Mouse (Mus musculus) MEL (cell line): Measurements from ENCODE around the gene Cntn4. TPM values are rescaled to one million over a fixed set of nuclear protein-coding genes. Genes with fewer than 3 reads are reported as not detected.

Source experiments
- DNase-seq: peaks from one replicate; pipeline ENCODE4 v3.0.0; 2011; ENCODE audit warnings: low read depth, low spot score
- H3K27ac ChIP-seq: 2 replicates; pipeline ENCODE4 v1.5.1; 2012; ENCODE audit warnings: low read depth, mild to moderate bottlenecking, control low read depth, low read length, moderate library complexity; ENCODE audit not compliant: control insufficient read depth
- H3K27me3 ChIP-seq, 2 experiments: fragments of 150-350 bp in 1 of 2; sonication (generic) in 1 of 2; 2 replicates each; pipeline ENCODE4 v1.6.1; 2012; ENCODE audit warnings: low read length in 2 of 2, mild to moderate bottlenecking in 2 of 2, improper control_type of control experiment in 1 of 2, moderate library complexity in 1 of 2; ENCODE audit not compliant: insufficient read depth in 2 of 2, control insufficient read depth in 1 of 2
- H3K36me3 ChIP-seq, 2 experiments: 2 replicates each; pipeline ENCODE4 v1.6.1; 2012 to 2014; ENCODE audit warnings: low read length in 2 of 2, improper control_type of control experiment in 1 of 2, inconsistent platforms in 1 of 2, mild to moderate bottlenecking in 1 of 2; ENCODE audit not compliant: insufficient read depth in 2 of 2, control insufficient read depth in 1 of 2
- H3K4me1 ChIP-seq, 2 experiments: fragments of 150-350 bp in 1 of 2; sonication (generic) in 1 of 2; 2 replicates each; pipeline ENCODE4 v1.6.1; 2012; ENCODE audit warnings: low read length in 2 of 2, improper control_type of control experiment in 1 of 2, mild to moderate bottlenecking in 1 of 2; ENCODE audit not compliant: insufficient read depth in 2 of 2, control insufficient read depth in 1 of 2
- H3K4me3 ChIP-seq, 2 experiments: fragments of 150-350 bp in 1 of 2; sonication (generic) in 1 of 2; 2 replicates each; pipeline ENCODE4 v1.5.1; 2012; ENCODE audit warnings: low read depth in 2 of 2, low read length in 2 of 2, mild to moderate bottlenecking in 2 of 2, moderate library complexity in 2 of 2, control low read depth in 1 of 2, improper control_type of control experiment in 1 of 2; ENCODE audit not compliant: control insufficient read depth in 1 of 2, insufficient read depth in 1 of 2
- H3K79me2 ChIP-seq: 2 replicates; pipeline ENCODE4 v1.6.1; 2012; ENCODE audit warnings: mild to moderate bottlenecking, low read length, moderate library complexity; ENCODE audit not compliant: control insufficient read depth, poor library complexity, insufficient read depth
- H3K9ac ChIP-seq: 2 replicates; pipeline ENCODE4 v1.6.1; 2012; ENCODE audit warnings: low read depth, mild to moderate bottlenecking, control low read depth, low read length, moderate library complexity; ENCODE audit not compliant: control insufficient read depth, poor library complexity, severe bottlenecking
- H3K9me3 ChIP-seq: fragments of 150-350 bp; sonication (generic); replicated peaks from 2 replicates; pipeline ENCODE4 v1.6.1; 2012; ENCODE audit warnings: mild to moderate bottlenecking, low read length, improper control_type of control experiment, moderate library complexity; ENCODE audit not compliant: insufficient read depth
- BHLHE40 ChIP-seq: IDR thresholded peaks from 2 replicates; pipeline ENCODE4 v1.6.1; 2012; ENCODE audit warnings: low read depth, mild to moderate bottlenecking, inconsistent platforms, low read length, improper control_type of control experiment, borderline replicate concordance
- CHD2 ChIP-seq: IDR thresholded peaks from 2 replicates; pipeline ENCODE4 v1.6.1; 2011; ENCODE audit warnings: low read length, improper control_type of control experiment
- E2F4 ChIP-seq: IDR thresholded peaks from 2 replicates; pipeline ENCODE4 v1.6.1; 2011; ENCODE audit warnings: low read depth, low read length, improper control_type of control experiment, borderline replicate concordance
- GATA1 ChIP-seq: IDR thresholded peaks from 2 replicates; pipeline ENCODE4 v1.6.1; 2011; ENCODE audit warnings: low read depth, low read length, improper control_type of control experiment
- HCFC1 ChIP-seq: IDR thresholded peaks from 2 replicates; pipeline ENCODE4 v1.6.1; 2012; ENCODE audit warnings: low read depth, mild to moderate bottlenecking, inconsistent platforms, low read length, improper control_type of control experiment, moderate library complexity
- JUND ChIP-seq: IDR thresholded peaks from 2 replicates; pipeline ENCODE4 v1.6.1; 2011; ENCODE audit warnings: low read depth, mild to moderate bottlenecking, improper control_type of control experiment, low read length
- MAFK ChIP-seq: IDR thresholded peaks from 2 replicates; pipeline ENCODE4 v1.6.1; 2011; ENCODE audit warnings: low read depth, mild to moderate bottlenecking, low read length, improper control_type of control experiment, borderline replicate concordance
- MYB ChIP-seq: IDR thresholded peaks from 2 replicates; pipeline ENCODE4 v1.6.1; 2011; ENCODE audit warnings: mild to moderate bottlenecking, low read depth, low read length, improper control_type of control experiment
- MYC ChIP-seq: IDR thresholded peaks from 2 replicates; pipeline ENCODE4 v1.6.1; 2011; ENCODE audit warnings: low read depth, mild to moderate bottlenecking, low read length, improper control_type of control experiment, moderate library complexity
- NELFE ChIP-seq: IDR thresholded peaks from 2 replicates; pipeline ENCODE4 v1.6.1; 2011; ENCODE audit warnings: low read depth, low read length, improper control_type of control experiment
- POLR2A ChIP-seq, 2 experiments: IDR thresholded peaks; 2 replicates each; pipeline ENCODE4 v1.6.1; 2011 to 2012; ENCODE audit warnings: low read length in 2 of 2, mild to moderate bottlenecking in 2 of 2, control low read depth in 1 of 2, improper control_type of control experiment in 1 of 2, low read depth in 1 of 2, moderate library complexity in 1 of 2; ENCODE audit not compliant: control insufficient read depth in 1 of 2, insufficient read depth in 1 of 2, poor library complexity in 1 of 2
- POLR2AphosphoS2 ChIP-seq: IDR thresholded peaks from 2 replicates; pipeline ENCODE4 v1.6.1; 2011; ENCODE audit warnings: low read length, improper control_type of control experiment
- RCOR1 ChIP-seq: IDR thresholded peaks from 2 replicates; pipeline ENCODE4 v1.6.1; 2012; ENCODE audit warnings: low read depth, mild to moderate bottlenecking, inconsistent platforms, low read length, improper control_type of control experiment
- SIN3A ChIP-seq: IDR thresholded peaks from 2 replicates; pipeline ENCODE4 v1.6.1; 2012; ENCODE audit warnings: low read length, improper control_type of control experiment, inconsistent platforms
- SMC3 ChIP-seq: IDR thresholded peaks from 2 replicates; pipeline ENCODE4 v1.6.1; 2011; ENCODE audit warnings: low read depth, low read length, improper control_type of control experiment
- TAL1 ChIP-seq: IDR thresholded peaks from 2 replicates; pipeline ENCODE4 v1.6.1; 2012; ENCODE audit warnings: mild to moderate bottlenecking, inconsistent platforms, low read length, moderate library complexity, mixed read lengths
- TBP ChIP-seq: IDR thresholded peaks from 2 replicates; pipeline ENCODE4 v1.8.0; 2011; ENCODE audit warnings: low read depth, low read length, improper control_type of control experiment
- TCF12 ChIP-seq: IDR thresholded peaks from 2 replicates; pipeline ENCODE4 v1.6.1; 2014; ENCODE audit warnings: low read depth, mild to moderate bottlenecking, inconsistent platforms, low read length, improper control_type of control experiment, moderate library complexity
- UBTF ChIP-seq: IDR thresholded peaks from 2 replicates; pipeline ENCODE4 v1.6.1; 2012; ENCODE audit warnings: low read depth, mild to moderate bottlenecking, inconsistent platforms, low read length, improper control_type of control experiment, moderate library complexity, borderline replicate concordance; ENCODE audit not compliant: insufficient read depth
- USF2 ChIP-seq, 2 experiments: IDR thresholded peaks; 2 replicates each; pipeline ENCODE4 v1.6.1; 2011 to 2012; ENCODE audit warnings: improper control_type of control experiment in 2 of 2, low read length in 2 of 2, borderline replicate concordance in 1 of 2, inconsistent platforms in 1 of 2, low read depth in 1 of 2, mild to moderate bottlenecking in 1 of 2; ENCODE audit not compliant: insufficient read depth in 1 of 2
- ZKSCAN1 ChIP-seq: IDR thresholded peaks from 2 replicates; pipeline ENCODE4 v1.6.1; 2012; ENCODE audit warnings: low read depth, mild to moderate bottlenecking, inconsistent platforms, low read length, improper control_type of control experiment, moderate library complexity
- ZNF384 ChIP-seq: IDR thresholded peaks from 2 replicates; pipeline ENCODE4 v1.6.1; 2012; ENCODE audit warnings: low read depth, mild to moderate bottlenecking, inconsistent platforms, low read length, improper control_type of control experiment
- polyA plus RNA-seq, 2 experiments: library from polyadenylated mRNA; stranded (reverse) in 1 of 2; unstranded in 1 of 2; fragments of >175 nt in 1 of 2; fragments of >200 nt in 1 of 2; gene quantifications; 2 replicates each; pipeline versions ENCODE4 v1.2.1 to v1.2.4; 2012; ENCODE audit warnings: low replicate concordance in 2 of 2, low read depth in 1 of 2; ENCODE audit not compliant: insufficient read length in 2 of 2, insufficient read depth in 1 of 2, missing spikeins in 1 of 2
- total RNA-seq: library from RNA; depleted of rRNA; stranded (reverse); fragments of 300-350 nt; gene quantifications from 2 replicates; pipeline ENCODE4 v1.2.3, GENCODE M21; 2012

Cntn4 gene
- total and polyA plus RNA-seq, 3 experiments, result not detected

GRCm38 (mm10) chr6:106463857-106464256 is 786.4 kb downstream of the Cntn4 start:
- Histone ChIP-seq H3K79me2 (no peaks in the 10 kb centered on the region), H3K4me1 (no peaks in the 10 kb centered on the region), H3K27ac (no peak overlapping the region), H3K36me3 (no peaks in the 10 kb centered on the region), H3K9ac (no peak overlapping the region), H3K4me3 (no peak overlapping the region), H3K9me3 (no peaks in the 10 kb centered on the region), H3K27me3 (no peaks in the 10 kb centered on the region; a peak in 1 of 4 replicates)
- TF ChIP-seq USF2 (IDR thresholded peaks at IDR 0.05; ENCODE audit: borderline replicate concordance in 1 of 2, insufficient read depth in 1 of 2, low read depth in 1 of 2, low read length in 2 of 2) (no peak), JUND (no peak), TBP (no peak), BHLHE40 (no peak), MYB (no peak), MYC (no peak), GATA1 (no peak), ZNF384 (no peak), POLR2AphosphoS2 (no peak), CHD2 (no peak), RCOR1 (no peak), E2F4 (no peak), POLR2A (IDR thresholded peaks at IDR 0.05; ENCODE audit: control insufficient read depth in 1 of 2, insufficient read depth in 1 of 2, low read depth in 1 of 2, low read length in 2 of 2, poor library complexity in 1 of 2) (no peak), ZKSCAN1 (no peak), SIN3A (no peak), NELFE (no peak), TCF12 (no peak), HCFC1 (no peak), MAFK (no peak)
- no peak for DNase-seq

- DNase-seq, result no peak
- no peak overlapping the region for H3K4me3 ChIP-seq
- no peaks in the 10 kb centered on the region; a peak in 1 of 4 replicates for H3K27me3 ChIP-seq
- no peak overlapping the region for H3K27ac ChIP-seq
- H3K79me2 ChIP-seq, result no peaks in the 10 kb centered on the region
- H3K36me3 ChIP-seq, result no peaks in the 10 kb centered on the region
- no peaks in the 10 kb centered on the region for H3K9me3 ChIP-seq
- H3K4me1 ChIP-seq, result no peaks in the 10 kb centered on the region
- no peak for TF ChIP-seq TAL1
- TF ChIP-seq UBTF, result no peak
- no peak for TF ChIP-seq CHD2
- no peak for TF ChIP-seq E2F4
- no peak for TF ChIP-seq SMC3
- no peak for TF ChIP-seq GATA1
- TF ChIP-seq NELFE, result no peak
- TF ChIP-seq MAFK, result no peak
- no peak overlapping the region for H3K9ac ChIP-seq
Observed at GRCm38 (mm10) chr6:106465766-106466165, 788.3 kb downstream of the Cntn4 start.
